Mouse (Mus musculus) forebrain, embryonic 16.5 days (tissue): ENCODE data around the gene Luzp1. TPM values are rescaled to one million over a fixed set of nuclear protein-coding genes. Genes with fewer than 3 reads are reported as not detected.
A peak's percentile ranks its signal among the peaks of the same experiment; 100 is the strongest.

ENCODE experiments used
- ATAC-seq: fragments of 200-750 bp; cut with Nextera tagmentation; 2 replicates; pipeline ENCODE4 v1.8.0; 2017; ENCODE audit warnings: mild to moderate bottlenecking, moderate library complexity
- H3K27ac ChIP-seq: fragments of 300-500 bp; sonication (generic); 2 replicates; pipeline ENCODE4 v1.5.1; 2014; ENCODE audit warnings: low read length, control low read depth
- H3K27me3 ChIP-seq: fragments of 300-500 bp; sonication (generic); replicated peaks from 2 replicates; pipeline ENCODE4 v1.6.1; 2014; ENCODE audit warnings: low read length; ENCODE audit not compliant: control insufficient read depth, insufficient read depth
- H3K36me3 ChIP-seq: fragments of 300-500 bp; sonication (generic); 2 replicates; pipeline ENCODE4 v1.6.1; 2014; ENCODE audit not compliant: control insufficient read depth, insufficient read depth
- H3K4me1 ChIP-seq: fragments of 300-500 bp; sonication (generic); replicated peaks from 2 replicates; pipeline ENCODE4 v1.6.1; 2014; ENCODE audit warnings: low read length; ENCODE audit not compliant: control insufficient read depth, insufficient read depth
- H3K4me2 ChIP-seq: fragments of 300-500 bp; sonication (generic); 2 replicates; pipeline ENCODE4 v1.6.1; 2014; ENCODE audit warnings: mild to moderate bottlenecking, low read length, control low read depth
- H3K4me3 ChIP-seq: fragments of 300-500 bp; sonication (generic); replicated peaks from 2 replicates; pipeline ENCODE4 v1.5.1; 2014; ENCODE audit warnings: mild to moderate bottlenecking, low read length, control low read depth
- H3K9ac ChIP-seq: fragments of 300-500 bp; sonication (generic); replicated peaks from 2 replicates; pipeline ENCODE4 v1.6.1; 2014; ENCODE audit warnings: low read depth, low read length, control low read depth
- H3K9me3 ChIP-seq: fragments of 300-500 bp; sonication (generic); 2 replicates; pipeline ENCODE4 v1.6.1; 2016; ENCODE audit warnings: low read length; ENCODE audit not compliant: control insufficient read depth
- WGBS: fragments of 180-500 bp; shearing (Covaris S2); extraction: QIAGEN DNeasy Blood & Tissue Kit; methylation state at CpG from one replicate; pipeline ENCODE4 v1.1.7; 2014; 5-methylcytosine and 5-hydroxymethylcytosine counted together
- polyA plus RNA-seq: library from polyadenylated mRNA; unstranded; fragments of >200 nt; fragmentation: Nextera tagmentation; extraction: Ambion mirVana; gene quantifications from 2 replicates; pipeline ENCODE4 v1.2.1, GENCODE M21; 2015

Gene Luzp1
- polyA plus RNA-seq, 1 experiment from 2014 or later, result 51.5 TPM

DNA sequence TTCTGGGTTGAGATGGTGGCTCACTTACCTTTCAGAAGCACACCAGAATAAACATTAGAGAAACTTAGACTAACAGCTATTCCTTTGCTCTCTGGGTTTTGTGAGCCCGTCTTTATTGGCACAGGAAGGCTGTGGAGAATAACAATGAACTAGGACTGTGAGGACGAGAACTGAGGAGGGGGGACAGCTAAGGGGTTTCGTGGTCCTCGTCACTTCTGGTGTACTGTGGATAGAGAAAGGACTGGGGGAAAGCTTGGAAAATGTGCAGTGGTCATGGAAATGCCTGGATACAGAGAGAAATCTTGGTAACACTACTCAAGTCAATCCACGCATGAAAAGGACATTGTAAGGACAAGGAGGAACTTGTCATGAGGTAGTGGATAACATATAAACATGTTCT lies 52.3 kb downstream of the Luzp1 start:
- Histone ChIP-seq H3K9me3 (no peaks in the 10 kb centered on the region), H3K4me1 (no peaks in the 10 kb centered on the region; the same call in 1 of the 2 replicates), H3K36me3 (no peaks in the 10 kb centered on the region), H3K9ac (no peak overlapping the region), H3K27ac (no peak overlapping the region), H3K27me3 (no peaks in the 10 kb centered on the region), H3K4me3 (no peak overlapping the region), H3K4me2 (no peak overlapping the region)
- 50% methylated on average over 5 of the region's 5 CpGs for WGBS
- no peak for ATAC-seq

DNA sequence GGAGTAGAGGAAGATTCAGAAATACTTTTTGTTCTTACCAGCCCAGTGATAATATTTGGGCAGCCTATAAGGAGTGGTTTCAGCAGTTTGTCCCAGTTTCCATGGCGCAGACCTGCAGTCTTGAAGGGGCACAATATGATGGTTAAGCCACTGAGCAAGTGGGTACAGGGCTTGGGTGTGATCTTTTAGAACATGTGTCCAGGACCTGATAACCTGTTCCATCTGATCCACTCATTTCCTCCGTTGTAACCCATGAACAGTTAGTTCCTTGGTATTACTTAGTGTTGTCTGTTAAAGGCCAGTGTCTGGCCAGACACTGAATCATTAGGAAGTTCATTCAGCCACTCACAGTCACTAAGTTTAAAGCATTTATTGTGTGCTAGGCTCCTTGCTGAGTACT lies 54.7 kb downstream of the Luzp1 start:
- no peak for ATAC-seq
- H3K27ac ChIP-seq, result no peak overlapping the region
- no peaks in the 10 kb centered on the region; the same call in 1 of the 2 replicates for H3K4me1 ChIP-seq
- 0 out of 2 replicates have a peak, but pooled peaks cover 2% of the 10 kb centered on the region for H3K9me3 ChIP-seq
- no peaks in the 10 kb centered on the region for H3K36me3 ChIP-seq
- WGBS, result 83% methylated on average over 2 of the region's 2 CpGs
- H3K4me3 ChIP-seq, result no peak overlapping the region
- H3K9ac ChIP-seq, result no peak overlapping the region
- no peak overlapping the region for H3K4me2 ChIP-seq
- no peaks in the 10 kb centered on the region for H3K27me3 ChIP-seq

DNA sequence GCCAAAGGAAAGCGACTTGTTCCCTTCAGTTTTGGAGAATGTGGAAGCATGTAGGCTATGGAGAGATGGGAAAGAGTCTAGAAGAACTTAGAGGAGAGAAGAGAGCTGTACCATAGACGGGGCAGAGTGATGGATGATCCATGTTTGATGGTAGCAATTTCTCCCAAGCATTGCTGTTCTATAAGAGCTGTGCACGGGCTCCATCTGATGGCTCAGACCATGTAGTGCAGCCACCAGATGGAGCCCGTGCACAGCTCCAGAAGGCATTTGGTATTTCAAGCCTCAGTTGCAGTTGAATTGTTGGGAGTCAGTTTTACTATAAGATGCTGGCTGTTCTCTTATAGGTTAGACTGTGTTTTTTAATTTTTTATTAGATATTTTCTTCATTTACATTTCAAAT lies 56.9 kb downstream of the Luzp1 start:
- Histone ChIP-seq H3K4me2 (no peak overlapping the region), H3K9ac (no peak overlapping the region), H3K27me3 (no peaks in the 10 kb centered on the region), H3K36me3 (no peaks in the 10 kb centered on the region), H3K4me3 (no peak overlapping the region), H3K9me3 (0 out of 2 replicates have a peak, but pooled peaks cover 2% of the 10 kb centered on the region), H3K27ac (no peak overlapping the region), H3K4me1 (no peaks in the 10 kb centered on the region; the same call in 1 of the 2 replicates)
- peak; percentile 74 for ATAC-seq
- WGBS, result 20% methylated on average over 4 of the region's 4 CpGs

- no peak overlapping the region for H3K4me2 ChIP-seq
- H3K4me3 ChIP-seq, result no peak overlapping the region
- H3K9me3 ChIP-seq, result no peaks in the 10 kb centered on the region
- 80% methylated on average over 3 of the region's 3 CpGs for WGBS
- ATAC-seq, result no peak
- 0 out of 2 replicates have a peak overlapping the region, but pooled peaks have one; percentile 24 for H3K27ac ChIP-seq
- H3K36me3 ChIP-seq, result peaks cover 32% of the 10 kb centered on the region
- no peaks in the 10 kb centered on the region for H3K27me3 ChIP-seq
- peaks cover 14% of the 10 kb centered on the region for H3K4me1 ChIP-seq
- H3K9ac ChIP-seq, result no peak overlapping the region
Measured at GRCm38 (mm10) chr4:136545151-136545550, 75.6 kb downstream of the Luzp1 start.

GRCm38 (mm10) chr4:136546279-136547045 lies 76.9 kb downstream of the Luzp1 start:
- H3K4me2 ChIP-seq, result no peak overlapping the region
- H3K27ac ChIP-seq, result no peak overlapping the region
- peaks cover 41% of the 10 kb centered on the region for H3K36me3 ChIP-seq
- ATAC-seq, result no peak
- H3K4me1 ChIP-seq, result peaks cover 14% of the 10 kb centered on the region
- no peak overlapping the region for H3K9ac ChIP-seq
- 85% methylated on average over 3 of the region's 3 CpGs for WGBS
- H3K4me3 ChIP-seq, result no peak overlapping the region
- H3K9me3 ChIP-seq, result no peaks in the 10 kb centered on the region
- no peaks in the 10 kb centered on the region for H3K27me3 ChIP-seq

- 72% methylated on average over 1 of the region's 1 CpGs for WGBS
- Histone ChIP-seq H3K4me3 (no peak overlapping the region), H3K4me1 (peaks cover 14% of the 10 kb centered on the region), H3K9ac (no peak overlapping the region), H3K27me3 (no peaks in the 10 kb centered on the region), H3K9me3 (no peaks in the 10 kb centered on the region), H3K4me2 (no peak overlapping the region), H3K36me3 (peaks cover 41% of the 10 kb centered on the region), H3K27ac (peak overlapping the region; percentile 9)
- ATAC-seq, result no peak
Measured at GRCm38 (mm10) chr4:136547721-136548120, 78.2 kb downstream of the Luzp1 start.

DNA sequence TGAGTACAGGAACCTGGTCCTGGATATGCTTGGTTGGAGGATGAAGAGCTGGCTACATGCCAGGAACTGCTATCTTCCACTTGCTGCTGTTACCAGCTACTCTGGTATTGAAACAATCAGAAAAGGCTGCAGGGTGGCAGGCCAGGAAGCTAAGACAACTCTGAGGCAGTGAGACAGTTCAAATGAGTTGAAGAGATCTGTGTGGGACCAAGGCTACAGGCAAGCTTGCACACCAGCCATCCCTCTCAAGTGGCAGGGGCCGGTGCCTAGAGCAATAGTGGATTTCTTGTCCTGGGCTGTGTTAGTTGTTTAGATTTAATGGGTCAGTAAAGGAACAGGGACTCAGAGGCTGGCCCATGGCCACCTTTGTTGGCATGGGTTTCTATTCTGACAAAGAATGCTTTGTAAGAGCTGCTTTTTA lies 78.8 kb downstream of the Luzp1 start:
- ATAC-seq, result peak; percentile 50; the same call in 1 of the 2 replicates
- Histone ChIP-seq H3K4me1 (peaks cover 14% of the 10 kb centered on the region), H3K27me3 (no peaks in the 10 kb centered on the region), H3K27ac (peak overlapping the region; percentile 51), H3K4me3 (no peak overlapping the region), H3K4me2 (no peak overlapping the region), H3K9me3 (no peaks in the 10 kb centered on the region), H3K36me3 (peaks cover 40% of the 10 kb centered on the region), H3K9ac (no peak overlapping the region)
- 5% methylated on average over 1 of the region's 1 CpGs for WGBS

DNA sequence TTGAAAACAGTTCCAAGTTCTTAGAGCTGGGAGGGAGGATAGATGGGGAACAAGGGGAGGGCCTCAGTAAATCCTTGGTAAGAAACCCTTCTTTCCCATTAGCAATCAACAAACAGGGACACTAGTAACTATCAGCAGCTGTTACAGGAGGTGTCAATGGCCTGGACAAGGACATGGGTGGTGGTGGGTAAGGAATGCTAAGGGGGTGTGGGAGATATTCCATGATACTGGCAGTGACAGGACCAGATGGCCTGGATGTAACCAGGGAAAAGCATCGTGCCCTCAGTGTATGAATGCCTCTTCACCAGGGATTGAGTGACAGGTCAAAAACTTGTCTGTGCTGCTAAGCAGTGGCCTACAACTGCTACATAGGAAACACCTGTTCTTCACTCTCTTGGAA lies 83.5 kb downstream of the Luzp1 start:
- no peak overlapping the region for H3K4me3 ChIP-seq
- peaks cover 8% of the 10 kb centered on the region for H3K4me1 ChIP-seq
- WGBS, result 68% methylated on average over 1 of the region's 1 CpGs

DNA sequence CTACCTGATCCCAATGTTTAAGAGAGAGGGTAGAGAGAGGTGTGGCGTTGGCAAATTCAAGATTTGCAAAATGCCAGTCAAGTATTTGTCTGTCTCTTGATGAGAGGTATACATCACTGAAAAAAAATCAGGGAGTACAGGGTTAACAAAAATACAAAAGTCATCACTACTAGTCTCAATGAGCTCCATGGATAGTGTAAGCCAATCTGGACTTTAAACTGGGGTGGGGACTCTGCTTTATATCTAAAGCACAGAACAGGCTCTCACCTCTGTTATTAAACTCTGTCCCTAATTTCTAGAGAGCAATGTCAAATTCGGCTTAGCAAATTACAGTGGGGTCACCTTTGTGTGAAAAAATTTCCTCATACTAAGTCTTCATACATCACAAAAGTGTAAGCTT lies 88.1 kb downstream of the Luzp1 start:
- Histone ChIP-seq H3K9ac (no peak overlapping the region), H3K4me1 (peaks cover 3% of the 10 kb centered on the region; the same call in 1 of the 2 replicates)

More for the DNA sequence above, 83.5 kb downstream of the Luzp1 start:
- H3K27me3 ChIP-seq, result no peaks in the 10 kb centered on the region
- no peak for ATAC-seq
- H3K4me2 ChIP-seq, result no peak overlapping the region
- no peaks in the 10 kb centered on the region for H3K9me3 ChIP-seq
- peaks cover 49% of the 10 kb centered on the region for H3K36me3 ChIP-seq
- no peak overlapping the region for H3K27ac ChIP-seq
- no peak overlapping the region for H3K9ac ChIP-seq

More for the DNA sequence above, 88.1 kb downstream of the Luzp1 start:
- peaks cover 49% of the 10 kb centered on the region for H3K36me3 ChIP-seq
- no peak overlapping the region for H3K4me2 ChIP-seq
- no peak overlapping the region for H3K27ac ChIP-seq
- no peak overlapping the region for H3K4me3 ChIP-seq
- ATAC-seq, result no peak
- 90% methylated on average over 2 of the region's 2 CpGs for WGBS
- no peaks in the 10 kb centered on the region for H3K9me3 ChIP-seq
- no peaks in the 10 kb centered on the region for H3K27me3 ChIP-seq
